Mouse (Mus musculus): ENCODE results near the gene AC161166.1. TPM values are rescaled to one million over a fixed set of nuclear protein-coding genes. Genes with fewer than 3 reads are reported as not detected.

The AC161166.1 gene
- total and polyA plus RNA-seq, 3 experiments, result 0.13 TPM; not detected in 2

- TF ChIP-seq JUND (IDR thresholded peaks at IDR 0.05; ENCODE audit: low read depth, low read length), result no peak
These were observed 39.9 kb upstream of the AC161166.1 start (continued) for GRCm38 (mm10) chr7:24551985-24552759.

GRCm38 (mm10) chr7:24547534-24548036 is 35.3 kb upstream of the AC161166.1 start:
- Histone ChIP-seq H3K79me2 (ENCODE audit: control insufficient read depth, insufficient read depth, low read length, poor library complexity) (peaks cover 9% of the 10 kb centered on the region), H3K36me3 (ENCODE audit: control insufficient read depth in 1 of 2, insufficient read depth in 2 of 2, low read length in 2 of 2) (no peaks in the 10 kb centered on the region; a peak in 1 of 4 replicates), H3K4me1 (ENCODE audit: control insufficient read depth in 1 of 2, insufficient read depth in 2 of 2, low read length in 2 of 2) (peaks cover 0 to 9% of the 10 kb centered on the region in 2 experiments; a peak in 2 of 4 replicates), H3K27ac (ENCODE audit: control insufficient read depth, low read depth, low read length) (peak overlapping the region; percentile 65), H3K4me3 (ENCODE audit: control insufficient read depth in 1 of 2, insufficient read depth in 1 of 2, low read depth in 2 of 2, low read length in 2 of 2) (peak overlapping the region; percentile 84 to 93), H3K27me3 (ENCODE audit: control insufficient read depth in 1 of 2, insufficient read depth in 2 of 2, low read length in 2 of 2) (no peaks in the 10 kb centered on the region), H3K9me3 (replicated peaks; ENCODE audit: insufficient read depth, low read length) (no peaks in the 10 kb centered on the region), H3K9ac (ENCODE audit: control insufficient read depth, low read depth, low read length, poor library complexity, severe bottlenecking) (peak overlapping the region; percentile 96)
- DNase-seq (ENCODE audit: low read depth, low spot score), result no peak
- TF ChIP-seq MYB (IDR thresholded peaks at IDR 0.05; ENCODE audit: low read depth, low read length), result no peak
- TF ChIP-seq ETS1 (IDR thresholded peaks at IDR 0.05; ENCODE audit: low read depth, low read length), result no peak
- no peak for TF ChIP-seq UBTF (IDR thresholded peaks at IDR 0.05; ENCODE audit: borderline replicate concordance, insufficient read depth, low read depth, low read length)
- no peak for TF ChIP-seq NELFE (IDR thresholded peaks at IDR 0.05; ENCODE audit: low read depth, low read length)
- TF ChIP-seq MAFK (IDR thresholded peaks at IDR 0.05; ENCODE audit: borderline replicate concordance, low read depth, low read length), result no peak
- TF ChIP-seq SMC3 (IDR thresholded peaks at IDR 0.05; ENCODE audit: low read depth, low read length), result no peak
- TF ChIP-seq CHD1 (IDR thresholded peaks at IDR 0.05; ENCODE audit: low read depth, low read length), result no peak
- no peak for TF ChIP-seq NRF1 (IDR thresholded peaks at IDR 0.05; ENCODE audit: insufficient read depth, low read depth, low read length, poor library complexity, severe bottlenecking)
- TF ChIP-seq MYC (IDR thresholded peaks at IDR 0.05; ENCODE audit: low read depth, low read length), result no peak
- TF ChIP-seq MEF2A (IDR thresholded peaks at IDR 0.05; ENCODE audit: extremely low read depth, insufficient replicate concordance, low read depth, low read length, poor library complexity, severe bottlenecking), result no peak
- TF ChIP-seq POLR2AphosphoS5 (IDR thresholded peaks at IDR 0.05; ENCODE audit: borderline replicate concordance, low read depth, low read length), result no peak
- TF ChIP-seq BHLHE40 (IDR thresholded peaks at IDR 0.05; ENCODE audit: borderline replicate concordance, low read depth, low read length), result no peak
- TF ChIP-seq E2F4 (IDR thresholded peaks at IDR 0.05; ENCODE audit: borderline replicate concordance, low read depth, low read length), result no peak
- no peak for TF ChIP-seq GATA1 (IDR thresholded peaks at IDR 0.05; ENCODE audit: low read depth, low read length)
- no peak for TF ChIP-seq TAL1 (IDR thresholded peaks at IDR 0.05; ENCODE audit: low read length)
- TF ChIP-seq CTCF (IDR thresholded peaks at IDR 0.05 in 2 of 3, conservative IDR thresholded peaks at IDR 0.05 in 1 of 3; ENCODE audit: control insufficient read depth in 1 of 3, insufficient read depth in 1 of 3, low read depth in 2 of 3, low read length in 3 of 3, poor library complexity in 1 of 3, severe bottlenecking in 1 of 3), result no peak
- no peak for TF ChIP-seq MXI1 (IDR thresholded peaks at IDR 0.05; ENCODE audit: low read depth, low read length)
- TF ChIP-seq EP300 (IDR thresholded peaks at IDR 0.05; ENCODE audit: low read depth in 1 of 2, low read length in 2 of 2), result no peak
